ENCODE assay signal across 7 mouse cellular contexts in the genomic region with DNA sequence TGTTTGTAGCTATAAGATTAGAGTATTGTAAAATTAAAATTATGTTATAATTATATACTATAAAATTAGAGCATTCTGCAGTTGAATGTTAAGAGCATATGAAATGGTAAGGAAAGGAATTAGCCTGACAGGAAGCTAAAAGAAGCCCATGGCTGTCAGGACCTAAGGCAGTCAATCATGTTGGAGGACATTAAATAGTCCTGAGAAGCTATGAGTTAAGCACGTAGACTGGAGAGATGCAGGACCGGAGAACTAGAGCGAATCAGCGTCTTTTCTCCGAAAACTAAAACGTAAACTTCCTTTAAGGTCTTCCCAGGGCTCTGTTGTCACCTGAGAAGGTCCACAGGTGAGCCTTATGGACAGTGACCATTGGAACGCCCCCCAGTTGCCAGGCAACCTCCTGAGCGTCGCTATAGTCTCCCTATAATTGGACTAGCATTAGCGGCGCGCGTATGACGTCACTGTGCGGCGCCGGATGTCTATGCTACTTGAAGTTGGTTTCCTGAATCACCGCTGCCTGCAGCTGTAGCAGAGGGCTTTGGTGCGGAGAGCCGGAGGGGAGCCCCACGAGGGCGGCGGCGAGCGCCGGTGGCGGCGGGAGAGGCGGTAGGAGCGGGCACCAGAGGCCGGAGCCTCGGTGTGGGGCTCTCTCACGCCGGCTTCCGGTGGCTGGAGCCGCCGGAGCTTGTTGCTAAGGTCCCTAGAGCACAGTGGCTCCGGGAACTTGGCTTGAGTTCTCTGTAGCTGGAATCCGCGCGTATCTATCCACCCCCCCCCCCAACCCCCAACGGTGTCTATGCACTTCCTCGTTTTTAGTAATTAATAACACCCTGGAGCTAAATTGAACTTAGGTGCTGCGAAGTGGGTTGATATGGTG. TPM values are rescaled to one million over a fixed set of nuclear protein-coding genes. Genes with fewer than 3 reads are reported as not detected.
DNase-seq lines count a peak whose midpoint lies in the region; ATAC-seq lines count a peak whose summit lies in the region.

No protein-coding gene starts in this region.

- no peaks in the 10 kb centered on the region for H3K27me3 ChIP-seq in embryonic facial prominence, embryonic 11.5 days (ENCODE audit: control insufficient read depth, insufficient read depth, low read length)
- H3K27me3 ChIP-seq in limb, embryonic 10.5 days (ENCODE audit: low read depth, poor library complexity, severe bottlenecking): no peaks in the 10 kb centered on the region
- peaks cover 2% of the 10 kb centered on the region; the same call in 1 of the 2 replicates for H3K27me3 ChIP-seq in midbrain, embryonic 13.5 days

- H3K27ac ChIP-seq in embryonic facial prominence, embryonic 11.5 days (replicated peaks; ENCODE audit: low read depth, low read length): no peak overlapping the region; the same call in 1 of the 2 replicates
- peak overlapping the region; percentile 91 for H3K27ac ChIP-seq in limb, embryonic 10.5 days
- peak overlapping the region; percentile 74 for H3K27ac ChIP-seq in midbrain, embryonic 13.5 days

- peak overlapping the region; percentile 83 for H3K9ac ChIP-seq in embryonic facial prominence, embryonic 11.5 days (replicated peaks; ENCODE audit: low read length)
- H3K9ac ChIP-seq in midbrain, embryonic 13.5 days (replicated peaks): peak overlapping the region; percentile 73

- peak; percentile 96 for DNase-seq in adrenal gland, postnatal 14 days
- peak; percentile 98 for DNase-seq in embryonic facial prominence, embryonic 11.5 days (ENCODE audit: low spot score)
- peak; percentile 96 for DNase-seq in kidney, adult 11 months
- peak; percentile 94 for DNase-seq in limb, embryonic 10.5 days (ENCODE audit: low spot score)
- DNase-seq in spleen, adult 12 weeks (ENCODE audit: low spot score): peak; percentile 81

- no peaks in the 10 kb centered on the region for H3K36me3 ChIP-seq in embryonic facial prominence, embryonic 11.5 days (replicated peaks; ENCODE audit: control insufficient read depth, insufficient read depth, low read depth, low read length)
- H3K36me3 ChIP-seq in limb, embryonic 10.5 days: peaks cover 30% of the 10 kb centered on the region
- H3K36me3 ChIP-seq in midbrain, embryonic 13.5 days: peaks cover 19% of the 10 kb centered on the region

- under 1% methylated on average over 44 of the region's 44 CpGs for WGBS in embryonic facial prominence, embryonic 11.5 days
- under 1% methylated on average over 44 of the region's 44 CpGs for WGBS in limb, embryonic 10.5 days
- WGBS in midbrain, embryonic 13.5 days: under 1% methylated on average over 44 of the region's 44 CpGs

- peak; percentile 99 for ATAC-seq in embryonic facial prominence, embryonic 11.5 days (replicated peaks; ENCODE audit: insufficient number of reproducible peaks, low FRiP score, low TSS enrichment, low read depth)
- peak; percentile 100 for ATAC-seq in granulocyte monocyte progenitor cell, adult 5-6 weeks (replicated peaks; ENCODE audit: poor library complexity, severe bottlenecking)
- peak; percentile 100 for ATAC-seq in midbrain, embryonic 13.5 days

- peak overlapping the region; percentile 84 for H3K4me3 ChIP-seq in embryonic facial prominence, embryonic 11.5 days (ENCODE audit: low read depth, low read length)
- H3K4me3 ChIP-seq in limb, embryonic 10.5 days: peak overlapping the region; percentile 95
- peak overlapping the region; percentile 89 for H3K4me3 ChIP-seq in midbrain, embryonic 13.5 days (replicated peaks)

- no peaks in the 10 kb centered on the region; the same call in 1 of the 2 replicates for H3K4me1 ChIP-seq in embryonic facial prominence, embryonic 11.5 days (ENCODE audit: control insufficient read depth, insufficient read depth, low read length)
- peaks cover 8% of the 10 kb centered on the region for H3K4me1 ChIP-seq in limb, embryonic 10.5 days
- H3K4me1 ChIP-seq in midbrain, embryonic 13.5 days (replicated peaks): peaks cover 14% of the 10 kb centered on the region

- no peaks in the 10 kb centered on the region for H3K9me3 ChIP-seq in embryonic facial prominence, embryonic 11.5 days (replicated peaks; ENCODE audit: control insufficient read depth, low read length)
- no peaks in the 10 kb centered on the region for H3K9me3 ChIP-seq in limb, embryonic 10.5 days (replicated peaks)
- H3K9me3 ChIP-seq in midbrain, embryonic 13.5 days: no peaks in the 10 kb centered on the region

- H3K4me2 ChIP-seq in embryonic facial prominence, embryonic 11.5 days (ENCODE audit: low read depth, low read length): peak overlapping the region; percentile 44
- peak overlapping the region; percentile 64 for H3K4me2 ChIP-seq in midbrain, embryonic 13.5 days (replicated peaks)

RNA-seq across cellular contexts. Expression of a gene that starts 44.4 kb away (rescaled TPM):
- total RNA-seq in adrenal gland, postnatal 14 days (2021): 14.2 and 16.2 TPM in 2 replicates
- polyA plus RNA-seq in embryonic facial prominence, embryonic 11.5 days (2014; fragmentation: Nextera tagmentation; extraction: Ambion mirVana): 34.7 and 35.3 TPM in 2 replicates
- 26.7 and 37.8 TPM in 2 replicates for total RNA-seq in granulocyte monocyte progenitor cell, adult 5-6 weeks (2014; fragmentation: Nextera tagmentation)
- total RNA-seq in granulocyte monocyte progenitor cell, adult 5-6 weeks (2017): 10.7 and 15.7 TPM in 2 replicates
- polyA plus RNA-seq in limb, embryonic 10.5 days (2016; fragmentation: Nextera tagmentation; extraction: Ambion mirVana): 26.8 and 30.9 TPM in 2 replicates
- polyA plus RNA-seq in midbrain, embryonic 13.5 days (2015; fragmentation: Nextera tagmentation; extraction: Ambion mirVana): 20.4 and 20.5 TPM in 2 replicates
